Mouse (Mus musculus) forebrain, embryonic 12.5 days (tissue): ENCODE results near the gene Mapk8ip1. TPM values are rescaled to one million over a fixed set of nuclear protein-coding genes. Genes with fewer than 3 reads are reported as not detected.

Source experiments
- ATAC-seq: fragments of 200-750 bp; cut with Nextera tagmentation; 2 replicates; pipeline ENCODE4 v1.8.0; 2017; ENCODE audit warnings: moderate TSS enrichment; ENCODE audit not compliant: low FRiP score
- H3K27ac ChIP-seq: fragments of 300-500 bp; sonication (generic); 2 replicates; pipeline ENCODE4 v1.5.1; 2016; ENCODE audit warnings: mild to moderate bottlenecking
- H3K27me3 ChIP-seq: fragments of 300-500 bp; sonication (generic); 2 replicates; pipeline ENCODE4 v1.6.1; 2016; ENCODE audit warnings: mild to moderate bottlenecking
- H3K36me3 ChIP-seq: fragments of 300-500 bp; sonication (generic); replicated peaks from 2 replicates; pipeline ENCODE4 v1.6.1; 2016; ENCODE audit warnings: mild to moderate bottlenecking
- H3K4me1 ChIP-seq: fragments of 300-500 bp; sonication (generic); 2 replicates; pipeline ENCODE4 v1.6.1; 2016
- H3K4me2 ChIP-seq: fragments of 300-500 bp; sonication (generic); 2 replicates; pipeline ENCODE4 v1.6.1; 2016; ENCODE audit warnings: mild to moderate bottlenecking, moderate library complexity
- H3K4me3 ChIP-seq: fragments of 300-500 bp; sonication (generic); replicated peaks from 2 replicates; pipeline ENCODE4 v1.5.1; 2016; ENCODE audit warnings: mild to moderate bottlenecking
- H3K9ac ChIP-seq: fragments of 300-500 bp; sonication (generic); 2 replicates; pipeline ENCODE4 v1.6.1; 2016; ENCODE audit warnings: mild to moderate bottlenecking
- H3K9me3 ChIP-seq: fragments of 300-500 bp; sonication (generic); 2 replicates; pipeline ENCODE4 v1.6.1; 2016
- WGBS: fragments of 180-500 bp; shearing (Covaris S2); methylation state at CpG from one replicate; pipeline ENCODE4 v1.1.7; 2016; 5-methylcytosine and 5-hydroxymethylcytosine counted together
- polyA plus RNA-seq: library from polyadenylated mRNA; unstranded; fragments of >200 nt; fragmentation: Nextera tagmentation; extraction: Ambion mirVana; gene quantifications from 2 replicates; pipeline ENCODE4 v1.2.1, GENCODE M21; 2016

Gene Mapk8ip1
- polyA plus RNA-seq, 1 experiment from 2014 or later: 83.5 TPM

DNA sequence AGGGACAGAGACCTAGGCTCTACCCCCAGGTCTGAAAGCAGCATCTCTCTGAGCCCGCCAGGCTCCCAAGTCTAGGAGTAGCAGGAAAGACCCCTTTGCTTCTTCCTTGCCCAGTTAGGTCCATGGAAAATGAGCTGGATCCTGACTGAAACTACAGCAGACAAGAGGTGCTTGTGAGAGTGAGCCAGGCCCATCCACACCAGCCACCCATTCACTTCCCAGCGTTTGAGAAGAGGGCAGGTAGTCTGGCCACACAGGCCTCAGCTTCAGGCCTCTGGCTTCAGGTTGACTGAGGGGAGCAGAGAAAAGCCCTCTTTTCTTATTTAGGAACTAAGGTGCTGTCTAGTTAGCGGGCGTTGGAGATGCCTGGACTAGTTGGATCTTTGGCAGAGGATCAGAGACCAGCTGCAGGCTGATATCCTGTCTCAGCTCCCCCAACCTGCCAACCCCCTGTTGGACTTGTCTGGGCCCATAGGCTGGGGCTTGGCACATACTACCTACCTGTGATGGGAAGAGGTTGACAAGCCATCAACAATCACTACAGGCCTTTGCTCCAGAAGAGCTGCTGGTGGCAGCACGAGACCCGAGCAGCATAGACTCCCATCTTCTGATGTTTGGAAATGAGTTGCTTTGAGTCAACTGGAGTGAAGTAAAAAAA, 38.4 kb downstream of the Mapk8ip1 start:
- Histone ChIP-seq H3K4me3 (no peak overlapping the region), H3K9me3 (no peaks in the 10 kb centered on the region), H3K4me2 (no peak overlapping the region), H3K27me3 (no peaks in the 10 kb centered on the region), H3K27ac (no peak overlapping the region), H3K9ac (no peak overlapping the region), H3K36me3 (peaks cover 59% of the 10 kb centered on the region), H3K4me1 (no peaks in the 10 kb centered on the region)
- no peak for ATAC-seq
- WGBS: 95% methylated on average over 6 of the region's 6 CpGs

DNA sequence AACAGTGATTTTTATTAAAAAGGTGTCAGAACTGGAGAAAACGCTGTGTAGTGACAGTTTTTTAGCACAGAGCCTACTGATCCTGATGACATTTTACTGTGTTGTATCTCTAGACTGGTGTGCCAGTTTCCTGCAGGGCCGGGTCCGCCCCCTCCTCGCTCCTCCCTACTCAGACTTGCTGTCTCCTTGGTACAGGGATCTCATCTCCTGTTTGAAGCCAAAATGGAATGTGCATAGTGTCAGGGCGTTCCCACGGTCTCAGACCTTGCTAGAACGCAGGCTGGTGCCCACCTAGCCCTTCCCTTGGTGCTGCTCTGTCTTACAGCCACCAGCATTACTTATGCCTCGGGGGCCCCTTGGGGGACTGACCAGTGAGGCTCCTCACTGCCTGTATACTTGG, 39.3 kb downstream of the Mapk8ip1 start:
- ATAC-seq: no peak
- no peaks in the 10 kb centered on the region for H3K27me3 ChIP-seq
- H3K36me3 ChIP-seq: peaks cover 68% of the 10 kb centered on the region
- no peak overlapping the region for H3K4me3 ChIP-seq
- no peak overlapping the region for H3K4me2 ChIP-seq
- H3K4me1 ChIP-seq: no peaks in the 10 kb centered on the region
- no peaks in the 10 kb centered on the region for H3K9me3 ChIP-seq
- no peak overlapping the region for H3K27ac ChIP-seq
- WGBS: 85% methylated on average over 8 of the region's 8 CpGs
- H3K9ac ChIP-seq: no peak overlapping the region

DNA sequence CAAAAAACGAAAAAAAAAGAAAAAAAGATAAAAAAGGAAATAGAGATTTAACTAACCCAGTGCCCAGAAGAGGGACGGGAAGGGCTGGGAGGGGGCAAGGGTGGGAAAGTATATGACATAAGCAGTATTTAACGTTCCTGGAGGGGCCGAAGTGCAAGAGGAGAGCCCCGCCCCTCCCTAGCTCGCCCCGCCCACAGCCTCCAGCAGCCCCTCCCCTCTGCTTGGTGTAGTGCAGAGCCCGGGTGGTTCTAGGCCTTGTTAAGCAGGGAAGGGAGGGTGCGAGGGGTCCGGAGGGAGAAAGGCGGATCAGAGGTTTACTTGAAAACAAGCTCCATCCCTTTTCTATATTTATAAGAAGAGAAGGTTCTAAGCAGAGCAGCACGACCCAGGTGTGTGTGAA, 40.2 kb downstream of the Mapk8ip1 start:
- Histone ChIP-seq H3K4me2 (no peak overlapping the region), H3K36me3 (peaks cover 73% of the 10 kb centered on the region), H3K27ac (no peak overlapping the region), H3K9me3 (no peaks in the 10 kb centered on the region), H3K27me3 (no peaks in the 10 kb centered on the region), H3K4me1 (no peaks in the 10 kb centered on the region), H3K4me3 (no peak overlapping the region), H3K9ac (no peak overlapping the region)
- no peak; the same call in 1 of the 2 replicates for ATAC-seq
- 20% methylated on average over 12 of the region's 12 CpGs for WGBS

DNA sequence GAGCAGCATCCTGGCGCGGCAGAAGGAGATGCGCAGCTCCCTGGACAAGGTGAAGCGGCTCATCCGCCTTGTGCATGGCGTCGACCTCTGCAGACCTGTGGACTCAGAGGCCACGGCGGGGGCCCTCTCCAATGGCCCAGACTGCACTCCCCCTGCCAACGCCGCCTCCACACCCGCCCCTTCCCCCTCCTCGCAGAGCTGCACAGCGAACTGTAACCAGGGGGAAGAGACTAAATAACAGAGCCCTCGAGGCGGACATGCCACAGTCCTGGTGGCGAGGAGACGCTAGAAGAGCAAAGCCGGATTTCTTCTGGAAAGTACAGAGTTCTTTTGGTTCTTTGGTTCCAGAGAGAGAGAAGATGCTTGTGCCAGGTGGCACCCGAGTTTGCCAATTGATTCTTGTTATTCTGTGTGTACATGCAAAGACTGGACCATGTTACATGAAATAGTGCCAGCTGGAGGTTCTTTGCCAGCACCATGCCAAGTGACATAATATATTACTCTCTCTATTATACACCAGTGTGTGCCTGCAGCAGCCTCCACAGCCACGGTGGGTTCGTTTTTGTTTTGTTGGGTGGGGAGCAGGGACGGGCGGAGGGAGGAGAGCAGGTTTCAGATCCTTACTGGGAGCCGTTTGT, 40.8 kb downstream of the Mapk8ip1 start:
- Histone ChIP-seq H3K4me3 (no peak overlapping the region), H3K4me2 (no peak overlapping the region), H3K27ac (no peak overlapping the region), H3K9ac (no peak overlapping the region), H3K4me1 (no peaks in the 10 kb centered on the region), H3K36me3 (peaks cover 69% of the 10 kb centered on the region), H3K9me3 (no peaks in the 10 kb centered on the region), H3K27me3 (no peaks in the 10 kb centered on the region)
- no peak for ATAC-seq
- 77% methylated on average over 25 of the region's 25 CpGs for WGBS

DNA sequence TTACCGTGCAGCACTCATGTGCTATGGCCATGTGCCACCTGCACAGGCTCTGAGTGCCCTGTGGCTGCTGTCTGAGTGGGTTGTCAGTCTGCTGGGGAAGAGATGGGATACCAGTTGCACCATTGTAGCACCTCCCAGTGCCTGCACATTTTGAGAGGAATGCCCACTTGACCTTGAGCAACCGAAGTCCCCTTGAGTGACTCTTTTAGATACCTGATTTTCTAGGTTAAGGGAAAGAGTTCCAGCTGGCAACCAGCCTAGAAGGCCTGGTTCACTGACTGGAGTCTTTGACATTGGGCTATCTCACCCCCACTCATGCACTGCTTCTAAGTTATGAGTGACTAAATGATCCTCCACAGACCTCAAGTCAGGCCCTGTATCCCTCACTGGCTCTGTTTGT, 41.8 kb downstream of the Mapk8ip1 start:
- WGBS: 93% methylated on average over 2 of the region's 2 CpGs
- Histone ChIP-seq H3K9me3 (no peaks in the 10 kb centered on the region), H3K4me2 (no peak overlapping the region), H3K9ac (no peak overlapping the region), H3K27me3 (no peaks in the 10 kb centered on the region), H3K4me1 (no peaks in the 10 kb centered on the region), H3K36me3 (peaks cover 73% of the 10 kb centered on the region), H3K27ac (no peak overlapping the region), H3K4me3 (no peak overlapping the region)
- no peak for ATAC-seq

DNA sequence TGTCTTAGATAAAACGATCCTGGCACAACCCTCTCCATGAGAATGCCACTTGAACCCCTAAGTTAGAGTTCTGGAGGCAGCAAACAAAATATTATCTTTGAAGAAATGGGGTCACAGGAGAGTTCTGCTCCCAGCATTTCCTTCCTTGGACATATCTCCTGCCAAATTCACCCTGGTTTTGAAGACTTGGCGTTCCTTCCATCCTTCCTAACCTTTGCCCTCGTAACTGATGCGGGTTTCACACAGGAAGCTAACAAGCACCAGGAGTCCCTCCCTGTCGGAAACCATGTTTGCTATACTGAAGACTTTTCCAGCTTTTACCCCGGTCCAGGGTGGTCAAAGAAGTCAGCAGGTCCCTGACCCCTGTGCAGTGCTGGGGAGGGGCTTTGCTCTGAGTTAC, 46.8 kb downstream of the Mapk8ip1 start:
- 79% methylated on average over 6 of the region's 6 CpGs for WGBS
- no peak for ATAC-seq

DNA sequence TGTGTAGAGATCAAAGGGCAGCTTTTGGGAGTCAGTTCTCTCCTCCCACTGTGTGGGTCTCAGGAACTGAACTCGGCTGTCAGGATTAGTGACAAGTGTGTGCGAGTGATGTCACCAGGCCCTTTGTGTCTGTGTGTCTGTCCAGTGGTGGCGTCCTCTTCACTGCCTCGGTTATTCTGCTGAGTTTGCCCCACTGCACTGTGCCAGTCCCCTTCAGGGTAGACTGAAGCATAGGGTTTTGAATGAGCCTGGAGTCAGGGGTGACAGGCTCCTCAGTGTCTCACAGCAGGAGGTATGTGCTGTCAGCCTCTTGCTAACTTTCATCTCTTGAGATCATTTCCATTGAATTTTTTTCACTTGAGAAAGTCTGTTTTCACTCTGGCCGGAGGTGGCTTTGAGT, 47.7 kb downstream of the Mapk8ip1 start:
- 20% methylated on average over 5 of the region's 5 CpGs for WGBS
- Histone ChIP-seq H3K4me1 (peaks cover 7% of the 10 kb centered on the region; the same call in 1 of the 2 replicates), H3K27me3 (no peaks in the 10 kb centered on the region), H3K9me3 (no peaks in the 10 kb centered on the region), H3K9ac (no peak overlapping the region), H3K36me3 (peaks cover 74% of the 10 kb centered on the region), H3K4me2 (no peak overlapping the region), H3K27ac (no peak overlapping the region), H3K4me3 (no peak overlapping the region)
- no peak for ATAC-seq

More for the DNA sequence above, 46.8 kb downstream of the Mapk8ip1 start:
- H3K36me3 ChIP-seq: peaks cover 73% of the 10 kb centered on the region
- H3K27ac ChIP-seq: no peak overlapping the region
- H3K4me2 ChIP-seq: no peak overlapping the region
- H3K4me3 ChIP-seq: no peak overlapping the region
- H3K9me3 ChIP-seq: no peaks in the 10 kb centered on the region
- no peak overlapping the region for H3K9ac ChIP-seq
- peaks cover 7% of the 10 kb centered on the region; the same call in 1 of the 2 replicates for H3K4me1 ChIP-seq
- no peaks in the 10 kb centered on the region for H3K27me3 ChIP-seq

DNA sequence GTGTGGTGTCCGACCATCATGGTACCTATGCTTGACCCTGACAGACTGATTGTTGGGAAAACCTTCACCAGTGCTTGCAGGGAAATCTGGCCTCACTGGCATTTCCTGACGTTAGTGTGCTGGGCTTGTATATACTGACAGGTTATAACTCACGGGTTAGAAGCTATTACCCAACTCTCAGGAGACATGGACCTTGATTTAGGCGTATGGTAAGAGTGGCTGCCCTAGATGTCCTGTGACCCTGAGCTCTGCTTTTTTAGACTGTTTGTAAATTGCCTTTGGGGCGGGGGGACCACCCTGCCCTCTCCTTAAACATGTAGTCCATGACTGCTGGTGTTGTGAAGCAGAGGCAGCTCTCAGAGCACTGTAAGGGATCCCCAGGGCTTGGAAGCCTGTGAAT, 50.4 kb downstream of the Mapk8ip1 start:
- Histone ChIP-seq H3K27ac (no peak overlapping the region), H3K4me2 (no peak overlapping the region), H3K9ac (no peak overlapping the region), H3K4me1 (peaks cover 7% of the 10 kb centered on the region; the same call in 1 of the 2 replicates), H3K4me3 (no peak overlapping the region), H3K9me3 (no peaks in the 10 kb centered on the region), H3K27me3 (no peaks in the 10 kb centered on the region), H3K36me3 (peaks cover 73% of the 10 kb centered on the region)
- WGBS: 83% methylated on average over 5 of the region's 5 CpGs
- ATAC-seq: no peak

DNA sequence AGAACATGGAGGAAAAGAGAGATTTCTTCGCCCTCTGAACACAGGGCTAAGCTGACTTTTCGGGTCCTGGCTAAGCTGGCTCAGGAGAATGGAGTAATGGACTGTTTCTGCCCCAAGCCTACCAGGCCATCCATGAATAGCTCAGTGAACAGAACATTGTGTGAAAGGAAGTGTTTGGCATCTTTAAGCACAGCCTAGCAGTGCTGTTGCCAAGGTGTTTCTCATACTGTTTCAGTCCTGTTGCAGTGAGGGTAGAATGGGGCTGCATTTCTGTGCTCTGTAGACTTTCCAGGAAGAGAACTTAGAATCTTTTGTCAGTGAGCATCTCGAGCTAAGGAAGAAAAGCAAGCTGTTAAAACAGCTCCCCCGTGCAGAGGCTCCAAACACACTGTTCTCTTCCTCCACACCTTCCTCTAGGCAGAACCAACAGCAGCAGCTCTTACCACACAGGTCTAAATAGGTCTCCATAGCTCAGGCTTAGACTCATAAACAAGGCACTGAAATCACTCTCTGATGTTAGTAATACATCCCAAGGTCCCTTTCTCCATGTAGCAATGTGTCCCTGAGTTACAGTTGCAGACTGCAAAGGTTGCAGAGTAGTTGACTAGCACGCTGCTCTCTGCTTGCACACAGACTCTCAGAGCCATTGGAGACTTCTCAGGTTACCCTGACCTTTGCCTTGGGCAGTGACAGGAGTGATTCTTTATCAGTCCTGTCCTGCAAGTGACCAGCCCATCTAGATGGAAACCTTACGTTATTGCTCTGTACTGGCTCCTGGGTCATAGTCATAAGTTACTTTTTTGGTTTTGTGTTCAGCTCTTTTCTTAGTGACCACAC, 51.3 kb downstream of the Mapk8ip1 start:
- Histone ChIP-seq H3K4me2 (no peak overlapping the region), H3K9ac (no peak overlapping the region), H3K4me1 (peaks cover 7% of the 10 kb centered on the region; the same call in 1 of the 2 replicates), H3K27me3 (no peaks in the 10 kb centered on the region), H3K36me3 (peaks cover 78% of the 10 kb centered on the region), H3K27ac (no peak overlapping the region), H3K4me3 (no peak overlapping the region), H3K9me3 (no peaks in the 10 kb centered on the region)
- ATAC-seq: no peak
- 76% methylated on average over 6 of the region's 6 CpGs for WGBS

DNA sequence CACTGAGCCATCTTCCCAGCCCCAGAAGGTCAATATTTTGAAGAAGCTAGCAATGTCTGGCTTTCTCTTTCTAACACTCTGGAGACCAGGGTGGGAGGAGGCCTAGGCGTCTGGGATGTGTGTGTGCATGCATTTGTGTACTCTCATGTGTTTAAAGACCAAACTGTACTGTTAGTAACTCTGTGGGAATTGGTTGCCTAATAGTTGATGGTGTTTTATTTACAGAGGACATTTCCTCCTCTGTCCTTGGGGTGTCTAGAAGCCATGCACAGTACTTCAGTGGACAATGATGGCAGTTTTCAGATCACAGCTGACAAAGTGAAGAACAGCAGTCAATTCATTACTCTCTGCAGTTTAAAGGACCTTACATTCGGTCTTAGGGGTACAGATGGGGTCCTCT, 53.9 kb downstream of the Mapk8ip1 start:
- WGBS: 91% methylated on average over 2 of the region's 2 CpGs
- H3K4me3 ChIP-seq: no peak overlapping the region
- no peak overlapping the region for H3K4me2 ChIP-seq
- no peaks in the 10 kb centered on the region for H3K4me1 ChIP-seq
- H3K27ac ChIP-seq: no peak overlapping the region
- no peak for ATAC-seq
- no peak overlapping the region for H3K9ac ChIP-seq
- H3K9me3 ChIP-seq: no peaks in the 10 kb centered on the region
- no peaks in the 10 kb centered on the region for H3K27me3 ChIP-seq
- peaks cover 73% of the 10 kb centered on the region for H3K36me3 ChIP-seq

DNA sequence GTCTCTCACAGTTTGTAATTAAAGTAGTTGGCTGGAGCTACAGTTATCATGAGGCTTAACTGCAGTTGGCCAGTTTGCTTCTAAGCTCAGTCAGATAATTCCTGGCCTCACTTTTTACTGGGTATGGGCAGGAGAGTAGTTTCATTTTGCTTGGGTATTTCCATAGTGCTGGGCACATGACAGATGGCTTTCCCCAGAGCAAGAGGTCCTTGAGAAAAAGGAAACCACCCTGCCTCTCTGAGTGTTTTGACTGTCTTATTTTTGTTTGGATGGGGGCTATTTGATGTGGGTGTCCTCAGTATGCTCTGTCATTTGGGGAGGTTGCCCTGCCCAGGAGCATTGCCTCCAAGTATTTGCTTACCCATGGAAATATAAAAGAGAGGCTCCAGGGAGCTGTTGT, 58.6 kb downstream of the Mapk8ip1 start:
- Histone ChIP-seq H3K27me3 (no peaks in the 10 kb centered on the region), H3K27ac (no peak overlapping the region), H3K36me3 (peaks cover 40% of the 10 kb centered on the region), H3K4me2 (no peak overlapping the region), H3K4me3 (no peak overlapping the region), H3K4me1 (no peaks in the 10 kb centered on the region), H3K9me3 (no peaks in the 10 kb centered on the region), H3K9ac (no peak overlapping the region)
- no peak for ATAC-seq
